ENCODE assay signal across 8 mouse cellular contexts in genomic region chr10:86457665-86458209, GRCm38 (mm10). TPM values are rescaled to one million over a fixed set of nuclear protein-coding genes. Genes with fewer than 3 reads are reported as not detected.
A peak's percentile ranks its signal among the peaks of the same experiment; 100 is the strongest.
DNase-seq lines count a peak whose midpoint lies in the region.

No protein-coding gene starts in this region.

- intact Hi-C loops in left cerebral cortex, postnatal 25 days (cut with DNase I): loop anchor here (10.0 kb wide), 1 partner anchor 273 kb away; no protein-coding TSS in a partner anchor

- peak; percentile 66 for DNase-seq in layer of hippocampus, adult 11-12 months (ENCODE audit: low spot score)
- no peak for DNase-seq in layer of hippocampus, adult 9-10 months (ENCODE audit: low spot score)
- peak; percentile 30 to 47 for DNase-seq in frontal cortex, postnatal 10 days (ENCODE audit: low spot score in 2 of 2)
- peak; percentile 22 to 46 for DNase-seq in left cerebral cortex, postnatal 25 days (ENCODE audit: low spot score in 2 of 2)
- DNase-seq in retina, embryonic 14.5 days (ENCODE audit: low spot score): peak; percentile 30
- no peak for DNase-seq in kidney, adult 9 months
- no peak for DNase-seq in adrenal gland, adult 8-10 months
- DNase-seq in adrenal gland, adult 2 months: no peak

RNA-seq across cellular contexts. Expression of gene Syn3, which starts 41.0 kb away (rescaled TPM):
- total RNA-seq in left cerebral cortex, postnatal 25 days (2021): 10 to 100 TPM; 26.1 to 31.8 TPM
- 1 to 10 TPM; 3.7 to 5.7 (median 4.2) TPM for total RNA-seq in adrenal gland, adult 8-10 months (2022)
- total RNA-seq in adrenal gland, adult 2 months (2021): 1 to 10 TPM; 2.7 to 3.6 TPM
- polyA plus RNA-seq in adrenal gland, adult 2 months (2012; rRNA removed): 1.1 and 1.3 TPM in 2 replicates

Comparison
In these comparisons a context has a peak if more than half of its experiments do, and no peak if none do; other contexts are left out.
1. DNase-seq: peak in layer of hippocampus, adult 11-12 months (single experiment), frontal cortex, postnatal 10 days (2 of 2), left cerebral cortex, postnatal 25 days (2 of 2) and retina, embryonic 14.5 days (single experiment); none in layer of hippocampus, adult 9-10 months (single experiment), kidney, adult 9 months (single experiment), adrenal gland, adult 8-10 months (single experiment) and adrenal gland, adult 2 months (single experiment).
2. RNA of gene Syn3, which starts 41.0 kb away (total RNA-seq): 26.1 to 31.8 TPM in left cerebral cortex, postnatal 25 days; 3.7 to 5.7 TPM in adrenal gland, adult 8-10 months and 2.7 to 3.6 TPM in adrenal gland, adult 2 months; every median in the first group is over 4 times any median in the second.